Mouse (Mus musculus) neural tube, embryonic 13.5 days (tissue): ENCODE results near the gene Slc9a1. TPM values are rescaled to one million over a fixed set of nuclear protein-coding genes. Genes with fewer than 3 reads are reported as not detected.

Experiments used
- ATAC-seq: fragments of 200-750 bp; cut with Nextera tagmentation; 2 replicates; pipeline ENCODE4 v1.8.0; 2017; ENCODE audit warnings: low read depth, mild to moderate bottlenecking, moderate TSS enrichment, moderate library complexity
- H3K27ac ChIP-seq: fragments of 300-500 bp; sonication (generic); replicated peaks from 2 replicates; pipeline ENCODE4 v1.5.1; 2015; ENCODE audit warnings: moderate library complexity, mild to moderate bottlenecking, inconsistent platforms
- H3K27me3 ChIP-seq: fragments of 300-500 bp; sonication (generic); 2 replicates; pipeline ENCODE4 v1.6.1; 2015; ENCODE audit warnings: mild to moderate bottlenecking, inconsistent platforms
- H3K36me3 ChIP-seq: fragments of 300-500 bp; sonication (generic); 2 replicates; pipeline ENCODE4 v1.6.1; 2015; ENCODE audit warnings: mild to moderate bottlenecking, inconsistent platforms
- H3K4me1 ChIP-seq: fragments of 300-500 bp; sonication (generic); replicated peaks from 2 replicates; pipeline ENCODE4 v1.6.1; 2015; ENCODE audit warnings: inconsistent platforms
- H3K4me2 ChIP-seq: fragments of 300-500 bp; sonication (generic); 2 replicates; pipeline ENCODE4 v1.6.1; 2015; ENCODE audit warnings: inconsistent platforms, mild to moderate bottlenecking, moderate library complexity
- H3K4me3 ChIP-seq: fragments of 300-500 bp; sonication (generic); 2 replicates; pipeline ENCODE4 v1.5.1; 2015; ENCODE audit warnings: mild to moderate bottlenecking, inconsistent platforms
- H3K9ac ChIP-seq: fragments of 300-500 bp; sonication (generic); 2 replicates; pipeline ENCODE4 v1.6.1; 2015; ENCODE audit warnings: moderate library complexity, mild to moderate bottlenecking, inconsistent platforms
- H3K9me3 ChIP-seq: fragments of 300-500 bp; sonication (generic); 2 replicates; pipeline ENCODE4 v1.6.1; 2016; ENCODE audit warnings: inconsistent platforms
- WGBS: fragments of 180-500 bp; shearing (Covaris S2); methylation state at CpG from one replicate; pipeline ENCODE4 v1.1.7; 2015; 5-methylcytosine and 5-hydroxymethylcytosine counted together
- polyA plus RNA-seq: library from polyadenylated mRNA; unstranded; fragments of >200 nt; fragmentation: Nextera tagmentation; extraction: Ambion mirVana; gene quantifications from 2 replicates; pipeline ENCODE4 v1.2.1, GENCODE M21; 2015

Gene Slc9a1
- polyA plus RNA-seq, 1 experiment from 2014 or later: 7.1 TPM

- 27% methylated on average over 7 of the region's 7 CpGs for WGBS
- ATAC-seq: peak; percentile 71
- 0 out of 2 replicates have a peak, but pooled peaks cover 5% of the 10 kb centered on the region for H3K36me3 ChIP-seq
- peaks cover 27% of the 10 kb centered on the region for H3K4me1 ChIP-seq
- no peaks in the 10 kb centered on the region for H3K9me3 ChIP-seq
- no peak overlapping the region for H3K4me3 ChIP-seq
- peak overlapping the region; percentile 43; the same call in 1 of the 2 replicates for H3K9ac ChIP-seq
- H3K27ac ChIP-seq: peak overlapping the region; percentile 75
- no peak overlapping the region for H3K4me2 ChIP-seq
- H3K27me3 ChIP-seq: no peaks in the 10 kb centered on the region
Measured at GRCm38 (mm10) chr4:133408006-133408405, 38.5 kb downstream of the Slc9a1 start.

GRCm38 (mm10) chr4:133410994-133411393 is 41.5 kb downstream of the Slc9a1 start:
- 0 out of 2 replicates have a peak, but pooled peaks cover 15% of the 10 kb centered on the region for H3K36me3 ChIP-seq
- H3K4me3 ChIP-seq: no peak overlapping the region
- H3K27me3 ChIP-seq: no peaks in the 10 kb centered on the region
- WGBS: 93% methylated on average over 14 of the region's 14 CpGs
- no peak overlapping the region for H3K4me2 ChIP-seq
- H3K9ac ChIP-seq: no peak overlapping the region
- H3K9me3 ChIP-seq: no peaks in the 10 kb centered on the region
- no peak for ATAC-seq
- peaks cover 25% of the 10 kb centered on the region for H3K4me1 ChIP-seq
- no peak overlapping the region for H3K27ac ChIP-seq

- no peak overlapping the region for H3K27ac ChIP-seq
- no peak for ATAC-seq
- H3K4me2 ChIP-seq: no peak overlapping the region
Measured at GRCm38 (mm10) chr4:133412096-133412495, 42.6 kb downstream of the Slc9a1 start.

GRCm38 (mm10) chr4:133412575-133413540 is 43.4 kb downstream of the Slc9a1 start:
- 92% methylated on average over 16 of the region's 16 CpGs for WGBS

More at GRCm38 (mm10) chr4:133412096-133412495, 42.6 kb downstream of the Slc9a1 start:
- Histone ChIP-seq H3K4me1 (peaks cover 14% of the 10 kb centered on the region), H3K36me3 (0 out of 2 replicates have a peak, but pooled peaks cover 20% of the 10 kb centered on the region), H3K27me3 (no peaks in the 10 kb centered on the region), H3K9me3 (no peaks in the 10 kb centered on the region), H3K4me3 (no peak overlapping the region), H3K9ac (no peak overlapping the region)
- WGBS: 88% methylated on average over 14 of the region's 14 CpGs

GRCm38 (mm10) chr4:133413617-133414016 is 44.1 kb downstream of the Slc9a1 start:
- no peak overlapping the region for H3K27ac ChIP-seq
- H3K4me1 ChIP-seq: no peaks in the 10 kb centered on the region
- H3K9ac ChIP-seq: no peak overlapping the region
- 98% methylated on average over 7 of the region's 7 CpGs for WGBS
- H3K27me3 ChIP-seq: no peaks in the 10 kb centered on the region
- peaks cover 33% of the 10 kb centered on the region; the same call in 1 of the 2 replicates for H3K36me3 ChIP-seq
- H3K4me3 ChIP-seq: no peak overlapping the region
- H3K4me2 ChIP-seq: no peak overlapping the region
- no peak for ATAC-seq
- no peaks in the 10 kb centered on the region for H3K9me3 ChIP-seq

More at GRCm38 (mm10) chr4:133412575-133413540, 43.4 kb downstream of the Slc9a1 start:
- Histone ChIP-seq H3K9me3 (no peaks in the 10 kb centered on the region), H3K36me3 (peaks cover 25% of the 10 kb centered on the region; the same call in 1 of the 2 replicates), H3K4me2 (no peak overlapping the region), H3K4me3 (no peak overlapping the region), H3K4me1 (peaks cover 7% of the 10 kb centered on the region), H3K9ac (no peak overlapping the region), H3K27ac (no peak overlapping the region), H3K27me3 (no peaks in the 10 kb centered on the region)
- no peak for ATAC-seq

GRCm38 (mm10) chr4:133414920-133415319 is 45.4 kb downstream of the Slc9a1 start:
- H3K9me3 ChIP-seq: no peaks in the 10 kb centered on the region
- no peak for ATAC-seq
- no peaks in the 10 kb centered on the region for H3K4me1 ChIP-seq
- no peak overlapping the region for H3K4me2 ChIP-seq
- H3K4me3 ChIP-seq: no peak overlapping the region
- no peak overlapping the region for H3K27ac ChIP-seq
- no peak overlapping the region for H3K9ac ChIP-seq
- peaks cover 35% of the 10 kb centered on the region for H3K36me3 ChIP-seq
- WGBS: 64% methylated on average over 4 of the region's 4 CpGs
- no peaks in the 10 kb centered on the region for H3K27me3 ChIP-seq

- H3K27me3 ChIP-seq: no peaks in the 10 kb centered on the region
- ATAC-seq: no peak
- H3K27ac ChIP-seq: no peak overlapping the region
- no peak overlapping the region for H3K9ac ChIP-seq
- no peaks in the 10 kb centered on the region for H3K4me1 ChIP-seq
- no peaks in the 10 kb centered on the region for H3K9me3 ChIP-seq
- peaks cover 51% of the 10 kb centered on the region for H3K36me3 ChIP-seq
- 67% methylated on average over 14 of the region's 14 CpGs for WGBS
- H3K4me2 ChIP-seq: no peak overlapping the region
- H3K4me3 ChIP-seq: no peak overlapping the region
Measured at GRCm38 (mm10) chr4:133419312-133420004, 50.0 kb downstream of the Slc9a1 start.

- no peak overlapping the region for H3K4me2 ChIP-seq
- H3K9ac ChIP-seq: no peak overlapping the region
- no peak overlapping the region for H3K4me3 ChIP-seq
- H3K27ac ChIP-seq: no peak overlapping the region
- peaks cover 45% of the 10 kb centered on the region for H3K36me3 ChIP-seq
- no peaks in the 10 kb centered on the region for H3K4me1 ChIP-seq
- WGBS: 87% methylated on average over 12 of the region's 12 CpGs
- H3K27me3 ChIP-seq: no peaks in the 10 kb centered on the region
- no peaks in the 10 kb centered on the region for H3K9me3 ChIP-seq
- no peak for ATAC-seq
Measured at GRCm38 (mm10) chr4:133421989-133422388, 52.5 kb downstream of the Slc9a1 start.

- Histone ChIP-seq H3K36me3 (peaks cover 41% of the 10 kb centered on the region), H3K9me3 (no peaks in the 10 kb centered on the region), H3K4me1 (no peaks in the 10 kb centered on the region), H3K9ac (no peak overlapping the region), H3K4me2 (no peak overlapping the region), H3K27ac (no peak overlapping the region), H3K4me3 (no peak overlapping the region), H3K27me3 (no peaks in the 10 kb centered on the region)
- 82% methylated on average over 15 of the region's 15 CpGs for WGBS
- no peak for ATAC-seq
Measured at GRCm38 (mm10) chr4:133422601-133423000, 53.1 kb downstream of the Slc9a1 start.

GRCm38 (mm10) chr4:133423108-133423507 is 53.6 kb downstream of the Slc9a1 start:
- peaks cover 36% of the 10 kb centered on the region for H3K36me3 ChIP-seq
- no peaks in the 10 kb centered on the region for H3K4me1 ChIP-seq
- H3K27ac ChIP-seq: no peak overlapping the region
- 48% methylated on average over 6 of the region's 6 CpGs for WGBS
- no peak overlapping the region for H3K9ac ChIP-seq
- H3K4me2 ChIP-seq: no peak overlapping the region
- no peaks in the 10 kb centered on the region for H3K9me3 ChIP-seq
- no peaks in the 10 kb centered on the region for H3K27me3 ChIP-seq
- peak; percentile 25; the same call in 1 of the 2 replicates for ATAC-seq
- H3K4me3 ChIP-seq: no peak overlapping the region

GRCm38 (mm10) chr4:133423691-133424090 is 54.2 kb downstream of the Slc9a1 start:
- H3K27me3 ChIP-seq: no peaks in the 10 kb centered on the region
- no peak for ATAC-seq
- WGBS: 81% methylated on average over 6 of the region's 6 CpGs
- no peak overlapping the region for H3K27ac ChIP-seq
- H3K4me2 ChIP-seq: no peak overlapping the region
- H3K9ac ChIP-seq: no peak overlapping the region
- no peaks in the 10 kb centered on the region for H3K9me3 ChIP-seq
- peaks cover 30% of the 10 kb centered on the region for H3K36me3 ChIP-seq
- no peak overlapping the region for H3K4me3 ChIP-seq
- H3K4me1 ChIP-seq: no peaks in the 10 kb centered on the region

- 0 out of 2 replicates have a peak, but pooled peaks have one; percentile 51 for ATAC-seq
- H3K4me3 ChIP-seq: no peak overlapping the region
- H3K4me1 ChIP-seq: no peaks in the 10 kb centered on the region
- H3K27me3 ChIP-seq: no peaks in the 10 kb centered on the region
- no peaks in the 10 kb centered on the region for H3K9me3 ChIP-seq
- no peak overlapping the region for H3K4me2 ChIP-seq
- peaks cover 30% of the 10 kb centered on the region for H3K36me3 ChIP-seq
- WGBS: 42% methylated on average over 4 of the region's 4 CpGs
- H3K27ac ChIP-seq: no peak overlapping the region
- no peak overlapping the region for H3K9ac ChIP-seq
Measured at GRCm38 (mm10) chr4:133424100-133424499, 54.6 kb downstream of the Slc9a1 start.
